Mouse (Mus musculus) skeletal muscle tissue, adult 2 months (tissue): ENCODE results near the gene Zmynd8.
"Not testable (repeated sequence)": the region's sequence is repeated elsewhere in the genome, so short reads cannot be mapped to it uniquely, and the experiment has no call there.

Experiments used
- DNase-seq: peaks from one replicate; pipeline ENCODE4 v3.0.0-alpha.2; 2012; ENCODE audit warnings: low read depth, low spot score

The Zmynd8 gene

GRCm38 (mm10) chr2:165809091-165809490, 89.7 kb downstream of the Zmynd8 start:
- no peak for DNase-seq

GRCm38 (mm10) chr2:165808179-165808975, 90.4 kb downstream of the Zmynd8 start:
- no peak for DNase-seq

GRCm38 (mm10) chr2:165800174-165800573, 98.6 kb downstream of the Zmynd8 start:
- DNase-seq: not testable (repeated sequence)

- DNase-seq: no peak
Observed at GRCm38 (mm10) chr2:165797876-165798275, 100.9 kb downstream of the Zmynd8 start.

- DNase-seq: no peak
Observed at GRCm38 (mm10) chr2:165793283-165793638, 105.6 kb downstream of the Zmynd8 start.

GRCm38 (mm10) chr2:165792431-165793282, 106.2 kb downstream of the Zmynd8 start:
- DNase-seq: no peak

GRCm38 (mm10) chr2:165791657-165792056, 107.2 kb downstream of the Zmynd8 start:
- peak; percentile 27 for DNase-seq

GRCm38 (mm10) chr2:165791026-165791425, 107.8 kb downstream of the Zmynd8 start:
- no peak for DNase-seq

GRCm38 (mm10) chr2:165789667-165790066, 109.1 kb downstream of the Zmynd8 start:
- no peak for DNase-seq

- DNase-seq: no peak
Observed at GRCm38 (mm10) chr2:165788796-165789195, 110.0 kb downstream of the Zmynd8 start.

- peak; percentile 59 for DNase-seq
Observed at GRCm38 (mm10) chr2:165788005-165788404, 110.8 kb downstream of the Zmynd8 start.

- DNase-seq: no peak
Observed at GRCm38 (mm10) chr2:165786467-165786866, 112.3 kb downstream of the Zmynd8 start.

GRCm38 (mm10) chr2:165785312-165786036, 113.3 kb downstream of the Zmynd8 start:
- DNase-seq: no peak

- DNase-seq: peak; percentile 32
Observed at GRCm38 (mm10) chr2:165782324-165782723, 116.5 kb downstream of the Zmynd8 start.

GRCm38 (mm10) chr2:165778927-165779326, 119.9 kb downstream of the Zmynd8 start:
- peak; percentile 60 for DNase-seq

- DNase-seq: no peak
Observed at GRCm38 (mm10) chr2:165769375-165769948, 129.4 kb downstream of the Zmynd8 start.

- DNase-seq: no peak
Observed at GRCm38 (mm10) chr2:165768805-165769358, 129.9 kb downstream of the Zmynd8 start.

- DNase-seq: no peak
Observed at GRCm38 (mm10) chr2:165759421-165759985, 139.3 kb downstream of the Zmynd8 start.

GRCm38 (mm10) chr2:165758534-165758933, 140.3 kb downstream of the Zmynd8 start:
- DNase-seq: no peak

- DNase-seq: no peak
Observed at GRCm38 (mm10) chr2:165757799-165758198, 141.0 kb downstream of the Zmynd8 start.

- DNase-seq: no peak
Observed at GRCm38 (mm10) chr2:165752704-165753103, 146.1 kb downstream of the Zmynd8 start.
